Mouse (Mus musculus): ENCODE data around the gene Defb26. TPM values are rescaled to one million over a fixed set of nuclear protein-coding genes. Genes with fewer than 3 reads are reported as not detected.

The Defb26 gene
- polyA plus RNA-seq, 1 experiment, result not detected

DNA sequence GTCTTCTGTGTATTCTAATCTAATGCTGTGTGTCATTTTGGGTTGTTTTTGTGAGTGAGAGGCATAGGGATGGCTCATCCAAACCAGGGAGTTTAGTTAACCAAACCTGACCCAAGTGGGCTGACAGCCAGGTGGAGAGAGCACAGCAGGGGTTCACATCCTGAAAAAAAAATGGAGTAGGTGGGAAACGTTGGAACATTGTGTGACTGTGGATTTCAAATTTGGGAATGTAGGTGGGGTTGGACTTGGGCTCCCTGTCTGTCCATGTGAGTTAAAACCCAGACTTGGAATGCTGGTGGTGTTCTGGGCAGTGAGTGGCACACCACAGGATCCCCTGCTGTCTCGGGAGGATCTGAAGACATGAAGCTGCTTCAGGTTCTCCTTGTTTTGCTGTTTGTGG is 34.7 kb downstream of the Defb26 start, which contains the start of gene Defb20:
TSS of gene Defb20 (plus strand) at position 301 of the 400 bp plus-strand sequence.
- Histone ChIP-seq H3K4me3 (ENCODE audit: insufficient read depth, low read length) (no peak within 1 kb of the TSS), H3K27ac (ENCODE audit: insufficient read depth, low read length) (no peak within 1 kb of the TSS), H3K4me1 (ENCODE audit: control insufficient read depth, insufficient read depth, low read length) (no peaks in the 10 kb centered on the region)
- TF ChIP-seq POLR2A (IDR thresholded peaks at IDR 0.05; ENCODE audit: low read depth, low read length) (no peak), CTCF (IDR thresholded peaks at IDR 0.05; ENCODE audit: borderline replicate concordance, insufficient read depth, low read length) (no peak)

DNA sequence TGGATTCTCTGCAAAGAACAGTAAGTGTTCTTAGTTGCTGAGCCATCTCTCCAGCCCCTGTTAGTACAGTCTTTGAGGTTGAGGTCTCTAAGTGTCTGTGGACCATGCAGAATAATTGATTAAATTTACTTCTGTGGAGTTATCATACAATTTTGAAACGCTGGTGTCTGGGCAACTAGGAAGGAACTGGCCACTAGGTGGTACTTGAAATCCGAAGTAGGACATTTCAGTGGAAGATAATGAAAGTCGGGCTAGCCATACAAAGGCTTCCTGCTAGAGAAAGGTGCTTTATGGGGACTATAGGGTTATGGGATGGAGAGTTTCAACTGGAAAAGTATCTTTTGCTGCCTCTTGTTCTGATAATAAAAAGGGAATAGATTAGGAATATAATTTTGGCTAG is 39.1 kb downstream of the Defb26 start:
- no peak overlapping the region for H3K27ac ChIP-seq (ENCODE audit: insufficient read depth, low read length)
- TF ChIP-seq CTCF (IDR thresholded peaks at IDR 0.05; ENCODE audit: borderline replicate concordance, insufficient read depth, low read length), result no peak
- no peak for TF ChIP-seq POLR2A (IDR thresholded peaks at IDR 0.05; ENCODE audit: low read depth, low read length)

DNA sequence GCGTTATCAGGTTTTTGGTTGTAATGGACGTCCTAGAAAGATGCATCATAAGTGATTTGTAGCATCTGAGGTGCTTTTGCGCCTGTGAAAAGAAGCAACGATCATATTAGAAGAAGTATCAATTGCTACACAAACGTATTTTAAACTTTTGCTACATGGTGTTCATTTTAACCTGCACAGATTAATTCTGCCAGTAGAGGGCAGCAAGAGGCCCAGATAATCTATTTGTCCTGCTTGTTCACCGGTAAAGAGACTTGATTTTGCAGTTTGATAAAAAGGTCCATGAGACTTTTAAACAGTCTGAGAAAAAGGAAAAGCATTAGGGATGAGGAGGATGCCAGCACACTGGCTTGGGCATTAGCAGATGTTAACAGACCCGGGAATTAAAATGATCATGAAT is 40.5 kb downstream of the Defb26 start:
- Histone ChIP-seq H3K27ac (ENCODE audit: insufficient read depth, low read length) (no peak overlapping the region), H3K4me3 (ENCODE audit: insufficient read depth, low read length) (no peak overlapping the region), H3K4me1 (ENCODE audit: control insufficient read depth, insufficient read depth, low read length) (no peaks in the 10 kb centered on the region)
- no peak for TF ChIP-seq POLR2A (IDR thresholded peaks at IDR 0.05; ENCODE audit: low read depth, low read length)
- TF ChIP-seq CTCF (IDR thresholded peaks at IDR 0.05; ENCODE audit: borderline replicate concordance, insufficient read depth, low read length), result no peak

More for the DNA sequence above, 39.1 kb downstream of the Defb26 start:
- no peaks in the 10 kb centered on the region for H3K4me1 ChIP-seq (ENCODE audit: control insufficient read depth, insufficient read depth, low read length)
- H3K4me3 ChIP-seq (ENCODE audit: insufficient read depth, low read length), result no peak overlapping the region

DNA sequence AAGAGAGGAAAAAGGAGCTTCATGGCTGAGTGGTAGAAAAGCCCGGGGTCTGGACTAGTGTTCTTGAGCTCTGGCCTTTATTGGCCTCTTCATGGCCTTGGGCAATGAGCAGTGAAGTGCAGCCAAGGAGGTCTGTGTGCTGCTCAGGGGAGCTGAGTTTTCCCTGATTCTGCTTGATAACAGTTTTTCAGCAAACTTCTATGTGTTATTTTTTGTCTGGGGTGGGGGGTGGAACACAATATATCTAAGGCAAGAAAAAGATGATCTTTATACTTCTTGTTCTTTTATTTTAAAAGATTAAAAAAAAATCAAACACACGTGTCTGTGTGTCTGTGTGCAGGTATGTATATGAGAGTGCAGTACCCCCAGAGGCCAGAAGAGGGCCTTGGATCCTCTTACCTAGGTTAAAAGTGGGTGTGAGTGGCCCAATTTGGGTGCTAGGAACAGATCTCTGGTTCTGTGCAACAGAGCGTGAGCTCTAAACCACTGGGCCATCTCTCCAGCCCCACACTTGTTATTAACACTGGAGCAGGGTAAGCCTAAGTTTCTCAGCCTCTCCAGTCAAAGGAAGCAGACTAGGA is 46.8 kb downstream of the Defb26 start, which contains the start of gene Defb23:
TSS of gene Defb23 (minus strand) at position 51 of the 581 bp plus-strand sequence.
- Histone ChIP-seq H3K4me3 (ENCODE audit: insufficient read depth, low read length) (no peak within 1 kb of the TSS), H3K27ac (ENCODE audit: insufficient read depth, low read length) (no peak within 1 kb of the TSS), H3K4me1 (ENCODE audit: control insufficient read depth, insufficient read depth, low read length) (no peaks in the 10 kb centered on the region)
- TF ChIP-seq CTCF (IDR thresholded peaks at IDR 0.05; ENCODE audit: borderline replicate concordance, insufficient read depth, low read length), result no peak
- TF ChIP-seq POLR2A (IDR thresholded peaks at IDR 0.05; ENCODE audit: low read depth, low read length), result no peak

DNA sequence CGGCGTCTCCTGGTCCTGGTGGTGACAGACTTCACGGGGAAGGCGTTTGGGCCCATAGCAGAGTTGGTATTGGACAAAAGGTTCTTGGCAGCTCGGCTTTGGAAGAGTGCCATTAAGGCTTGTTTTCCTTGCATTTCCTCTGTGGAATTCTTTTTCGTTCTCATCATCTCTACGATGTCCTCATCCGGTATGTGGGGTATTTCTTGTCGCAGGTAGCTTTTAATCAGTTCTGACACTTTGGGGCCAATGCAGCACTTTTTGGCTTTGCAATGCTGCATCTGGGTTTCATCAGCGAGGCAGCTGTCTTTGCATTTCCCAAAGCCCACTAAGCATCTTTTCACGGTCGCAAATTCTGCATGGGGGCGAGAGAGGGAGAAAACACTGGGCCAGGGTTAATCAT is 52.3 kb downstream of the Defb26 start:
- no peak overlapping the region for H3K4me3 ChIP-seq (ENCODE audit: insufficient read depth, low read length)
- H3K27ac ChIP-seq (ENCODE audit: insufficient read depth, low read length), result no peak overlapping the region
- TF ChIP-seq CTCF (IDR thresholded peaks at IDR 0.05; ENCODE audit: borderline replicate concordance, insufficient read depth, low read length) (no peak), POLR2A (IDR thresholded peaks at IDR 0.05; ENCODE audit: low read depth, low read length) (no peak)
- no peaks in the 10 kb centered on the region for H3K4me1 ChIP-seq (ENCODE audit: control insufficient read depth, insufficient read depth, low read length)

Other genes with a start within 250 kb of the Defb26 start
- gene Tbc1d20, start 217.9 kb downstream of the Defb26 start, polyA plus RNA-seq (2011; ENCODE audit: insufficient read length, low read depth, missing spikeins), result 61.7 and 74.1 TPM in 2 replicates
- gene Rbck1, start 179.0 kb downstream of the Defb26 start, polyA plus RNA-seq (2011; ENCODE audit: insufficient read length, low read depth, missing spikeins), result 59.0 and 79.2 TPM in 2 replicates
- gene Trib3, start 167.7 kb downstream of the Defb26 start, polyA plus RNA-seq (2011; ENCODE audit: insufficient read length, low read depth, missing spikeins), result 49.1 and 85.1 TPM in 2 replicates
- gene Nrsn2, start 135.1 kb downstream of the Defb26 start, polyA plus RNA-seq (2011; ENCODE audit: insufficient read length, low read depth, missing spikeins), result not detected in 2 replicates
- 15.0 and 20.3 TPM in 2 replicates for gene Sox12, start 113.6 kb downstream of the Defb26 start, polyA plus RNA-seq (2011; ENCODE audit: insufficient read length, low read depth, missing spikeins)
- 9.7 and 17.6 TPM in 2 replicates for gene Zcchc3, start 96.7 kb downstream of the Defb26 start, polyA plus RNA-seq (2011; ENCODE audit: insufficient read length, low read depth, missing spikeins)
- gene 6820408C15Rik, start 96.1 kb downstream of the Defb26 start, polyA plus RNA-seq (2011; ENCODE audit: insufficient read length, low read depth, missing spikeins), result 0.30 TPM in 1 of 2 replicates, not detected in the other
- not detected in 2 replicates for gene Defb23, start 47.1 kb downstream of the Defb26 start, polyA plus RNA-seq (2011; ENCODE audit: insufficient read length, low read depth, missing spikeins)
- not detected in 2 replicates for gene Defb20, start 34.6 kb downstream of the Defb26 start, polyA plus RNA-seq (2011; ENCODE audit: insufficient read length, low read depth, missing spikeins)
- not detected in 2 replicates for gene Defb22, start 21.6 kb downstream of the Defb26 start, polyA plus RNA-seq (2011; ENCODE audit: insufficient read length, low read depth, missing spikeins)
- gene Defb28, start 6.6 kb upstream of the Defb26 start, polyA plus RNA-seq (2011; ENCODE audit: insufficient read length, low read depth, missing spikeins), result not detected in 2 replicates
- not detected in 2 replicates for gene Defb29, start 28.4 kb upstream of the Defb26 start, polyA plus RNA-seq (2011; ENCODE audit: insufficient read length, low read depth, missing spikeins)
- gene Gm17416, start 57.6 kb upstream of the Defb26 start, polyA plus RNA-seq (2011; ENCODE audit: insufficient read length, low read depth, missing spikeins), result not detected in 2 replicates
- not detected in 2 replicates for gene Defb21, start 61.1 kb upstream of the Defb26 start, polyA plus RNA-seq (2011; ENCODE audit: insufficient read length, low read depth, missing spikeins)
- gene Defb19, start 68.6 kb upstream of the Defb26 start, polyA plus RNA-seq (2011; ENCODE audit: insufficient read length, low read depth, missing spikeins), result not detected in 2 replicates
- gene Defb45, start 87.7 kb upstream of the Defb26 start, polyA plus RNA-seq (2011; ENCODE audit: insufficient read length, low read depth, missing spikeins), result not detected in 2 replicates
- gene Defb36, start 92.6 kb upstream of the Defb26 start, polyA plus RNA-seq (2011; ENCODE audit: insufficient read length, low read depth, missing spikeins), result not detected in 2 replicates
- gene Defb25, start 111.4 kb upstream of the Defb26 start, polyA plus RNA-seq (2011; ENCODE audit: insufficient read length, low read depth, missing spikeins), result 1.9 and 2.0 TPM in 2 replicates
- 3.9 and 4.3 TPM in 2 replicates for gene Rem1, start 115.3 kb upstream of the Defb26 start, polyA plus RNA-seq (2011; ENCODE audit: insufficient read length, low read depth, missing spikeins)
- 141 and 214 TPM in 2 replicates for gene H13, start 157.8 kb upstream of the Defb26 start, polyA plus RNA-seq (2011; ENCODE audit: insufficient read length, low read depth, missing spikeins)
- 19.4 and 24.5 TPM in 2 replicates for gene Mcts2, start 175.3 kb upstream of the Defb26 start, polyA plus RNA-seq (2011; ENCODE audit: insufficient read length, low read depth, missing spikeins)
- 49.1 and 67.7 TPM in 2 replicates for gene Id1, start 224.6 kb upstream of the Defb26 start, polyA plus RNA-seq (2011; ENCODE audit: insufficient read length, low read depth, missing spikeins)
- gene Cox4i2, start 242.5 kb upstream of the Defb26 start, polyA plus RNA-seq (2011; ENCODE audit: insufficient read length, low read depth, missing spikeins), result 0.94 and 1.5 TPM in 2 replicates

All from embryonic fibroblast, embryonic 13.5 days (primary cell).